Mouse (Mus musculus) ovary, postnatal 36 days (tissue): ENCODE results near the gene Nphp3.

ENCODE experiments used
- DNase-seq: peaks from one replicate; pipeline ENCODE4 v3.0.0; 2022; ENCODE audit warnings: low spot score, mixed read lengths

Gene Nphp3

DNA sequence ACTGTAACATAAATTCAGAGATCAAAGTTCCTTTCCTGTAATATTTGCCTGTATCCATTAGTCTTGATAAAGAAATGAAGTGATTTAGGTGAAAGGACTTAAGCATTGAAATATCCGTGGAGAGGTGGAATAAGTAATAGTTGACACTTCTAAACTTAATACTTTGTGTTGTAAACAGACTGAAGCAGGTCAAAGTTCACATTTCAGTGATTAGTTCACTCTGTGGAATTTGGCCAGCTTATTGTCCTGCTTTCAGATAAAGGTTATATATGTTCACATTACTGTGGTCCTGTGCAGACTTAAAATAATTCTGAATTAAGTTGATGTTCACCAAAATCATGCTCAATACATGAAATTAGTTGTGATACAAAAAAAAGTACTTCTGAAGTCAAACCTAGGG is 62.2 kb downstream of the Nphp3 start:
- no peak for DNase-seq

DNA sequence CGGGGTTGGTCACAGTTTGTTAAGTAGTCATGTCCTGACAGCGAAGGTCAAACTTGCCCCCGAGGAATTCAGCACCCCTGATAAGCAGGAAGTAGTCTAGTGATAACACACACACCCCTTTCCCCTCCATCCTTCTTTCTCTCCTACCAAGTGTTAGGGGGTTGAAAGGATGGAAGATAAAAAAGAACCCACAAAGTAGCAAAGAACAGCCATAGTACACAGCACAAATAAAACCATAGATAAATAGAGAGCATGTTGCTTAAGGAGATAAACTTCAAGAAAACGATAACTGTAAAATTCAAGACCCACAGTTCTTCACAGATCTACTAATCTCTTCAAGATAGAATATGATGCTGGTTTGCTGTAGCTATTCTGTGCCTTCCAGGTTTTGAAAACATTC is 67.9 kb downstream of the Nphp3 start:
- no peak for DNase-seq

DNA sequence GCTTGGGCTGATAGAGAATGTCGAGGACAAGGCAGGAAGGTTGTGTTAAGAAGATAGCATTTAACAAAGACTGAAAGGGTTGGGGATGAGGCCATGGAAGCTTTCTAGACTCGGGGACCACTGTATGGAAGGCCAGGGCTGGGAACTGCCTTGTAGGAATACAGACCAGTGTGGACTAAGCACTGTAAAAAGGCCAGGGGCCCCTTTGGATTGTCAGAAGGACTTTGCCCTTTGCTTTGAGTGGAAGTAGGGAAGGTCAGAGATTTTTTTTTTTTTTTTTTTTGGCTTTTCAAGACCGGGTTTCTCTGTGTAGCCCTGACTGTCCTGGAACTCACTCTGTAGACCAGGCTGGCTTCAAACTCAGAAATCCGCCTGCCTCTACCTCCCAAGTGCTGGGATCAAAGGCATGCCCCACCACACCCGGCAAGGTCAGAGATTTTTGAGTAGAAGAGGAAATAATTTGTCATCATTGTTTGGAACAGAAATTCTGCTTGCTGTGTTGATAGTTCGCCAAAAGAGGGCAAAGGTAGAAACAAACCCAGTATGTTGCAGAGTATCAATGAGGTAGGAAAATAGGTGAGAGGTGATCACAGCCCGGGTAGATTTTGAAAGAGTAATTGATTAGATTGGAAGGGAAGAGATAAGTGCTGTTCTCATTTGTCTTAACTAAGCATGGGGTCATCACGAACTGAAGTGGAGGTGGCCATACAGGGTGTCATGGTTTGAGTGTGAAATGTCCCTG is 68.7 kb downstream of the Nphp3 start:
- no peak for DNase-seq

DNA sequence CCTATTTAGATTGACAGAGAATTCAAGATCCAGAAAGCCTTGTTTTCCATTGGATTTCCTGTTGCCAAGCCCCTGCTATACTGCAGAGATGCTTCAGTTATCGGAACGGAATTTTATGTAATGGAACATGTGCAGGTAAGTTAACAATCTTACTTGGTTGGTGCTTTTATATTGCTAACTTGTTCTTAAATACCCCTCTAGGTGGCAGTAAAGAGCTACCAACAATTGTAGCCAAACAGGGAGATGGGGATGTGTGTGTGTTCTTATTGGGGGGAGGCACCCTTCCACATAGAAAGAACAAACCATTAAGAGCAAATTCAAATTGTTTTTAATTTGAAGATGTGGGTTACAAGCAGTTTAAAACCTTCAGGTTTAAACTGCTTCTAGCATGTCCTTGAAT is 73.5 kb downstream of the Nphp3 start:
- DNase-seq: no peak

DNA sequence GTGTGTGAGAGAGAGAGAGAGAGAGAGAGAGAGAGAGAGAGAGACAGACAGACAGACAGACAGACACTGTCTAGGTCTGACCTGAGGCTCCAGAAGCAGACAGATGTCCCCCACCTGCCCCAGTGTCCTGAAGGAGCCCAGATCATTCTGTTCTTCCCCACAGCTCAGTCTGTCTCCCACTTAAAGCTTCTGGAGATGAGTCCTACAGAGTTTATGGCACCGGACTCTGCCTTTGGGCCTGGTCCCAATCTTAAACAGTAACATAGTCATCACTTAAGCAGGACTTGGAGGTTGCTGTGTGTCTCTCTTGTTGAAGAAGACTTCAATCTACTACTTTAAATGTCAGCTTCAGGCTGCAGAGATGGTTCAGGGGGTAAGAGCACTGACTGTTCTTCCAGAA is 76.4 kb downstream of the Nphp3 start:
- DNase-seq: no peak

DNA sequence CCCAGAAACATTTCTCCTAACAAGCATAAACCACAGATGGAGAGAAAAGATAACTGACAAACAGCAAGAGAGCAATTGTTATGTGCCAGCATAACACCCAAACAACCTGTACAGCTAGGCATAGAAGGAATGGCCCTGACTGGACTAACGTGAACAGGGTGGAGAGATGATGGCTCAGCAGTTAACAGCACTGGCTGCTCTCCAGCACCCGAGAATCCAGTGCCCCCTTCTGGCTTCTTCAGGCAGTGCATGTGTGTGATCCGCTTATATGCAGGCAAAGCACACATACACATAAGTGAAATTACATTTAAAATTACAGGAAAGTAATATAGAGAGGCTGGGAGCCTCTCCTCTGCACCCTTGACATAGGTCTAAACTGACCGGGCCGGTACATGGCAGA is 77.0 kb downstream of the Nphp3 start:
- DNase-seq: peak; percentile 46

DNA sequence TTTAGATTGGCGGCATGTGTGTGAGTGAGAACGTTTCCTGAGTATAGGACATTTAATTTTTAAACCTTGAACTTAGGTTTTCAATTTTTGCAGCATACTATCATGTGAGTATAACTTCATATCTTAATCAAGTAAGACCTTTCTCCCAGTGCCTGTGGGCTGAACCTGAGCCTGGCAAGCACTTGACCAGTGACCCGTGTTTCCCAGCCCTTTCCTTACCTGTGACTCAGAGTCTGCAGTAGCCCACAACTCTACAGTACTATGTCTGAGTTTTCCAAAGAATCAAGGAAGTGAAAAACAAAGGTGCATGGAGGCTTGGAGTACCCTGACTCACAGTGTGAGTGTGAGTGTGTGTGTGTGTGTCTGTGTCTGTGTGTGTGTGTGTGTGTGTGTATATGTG is 77.7 kb downstream of the Nphp3 start:
- DNase-seq: no peak

DNA sequence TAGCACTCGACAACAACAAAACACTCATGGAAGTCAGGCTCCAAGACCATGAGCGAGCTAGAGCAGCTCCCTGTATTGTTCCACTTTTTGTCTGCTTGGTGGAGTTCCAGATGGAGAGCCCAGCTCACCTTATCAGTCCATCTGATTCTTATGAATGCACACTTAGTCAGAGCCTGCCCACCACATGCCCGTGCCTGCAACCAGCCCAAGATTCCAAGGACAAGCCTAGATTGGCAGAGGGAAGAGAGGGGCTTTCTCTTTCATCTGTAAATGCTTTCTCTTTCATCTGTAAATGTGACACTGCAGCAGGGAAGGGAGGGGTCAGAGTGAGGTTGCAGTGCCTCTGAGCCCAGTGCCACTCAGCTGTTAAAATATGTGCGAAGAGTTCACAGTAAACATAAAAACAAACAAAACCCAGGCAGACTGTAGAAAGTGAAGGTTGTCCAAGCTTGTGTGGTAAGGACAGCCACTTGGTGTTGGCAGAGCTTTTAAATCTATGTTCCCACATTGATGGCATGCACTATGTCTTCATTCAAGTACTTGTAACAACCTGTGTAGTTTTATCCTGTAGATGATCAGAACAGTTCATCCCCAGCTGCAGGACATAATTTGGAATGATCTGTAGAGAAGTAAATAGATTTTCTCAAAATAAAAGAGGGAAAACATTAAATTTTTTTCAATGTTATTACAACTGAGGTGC is 83.5 kb downstream of the Nphp3 start:
- no peak for DNase-seq

DNA sequence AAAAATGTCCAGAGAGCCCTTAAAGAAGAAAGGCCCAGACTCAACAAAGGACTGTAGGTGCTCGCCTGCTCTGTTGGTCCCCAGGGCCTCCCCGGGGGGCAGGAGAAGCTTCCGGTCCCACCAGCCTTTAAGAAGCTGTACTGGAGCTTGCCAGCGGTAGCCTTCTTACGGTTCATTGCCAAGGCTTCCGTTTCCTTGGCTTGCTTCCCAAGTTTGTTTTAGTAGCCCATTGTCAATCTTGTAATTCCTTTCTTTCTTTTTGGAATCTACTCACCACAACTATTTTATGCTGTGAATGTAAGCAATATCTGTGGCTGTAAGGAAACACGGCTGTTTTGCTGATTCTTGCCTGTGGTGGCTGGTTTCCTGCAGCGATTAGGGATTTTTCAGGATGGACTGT is 86.2 kb downstream of the Nphp3 start:
- peak; percentile 22 for DNase-seq

DNA sequence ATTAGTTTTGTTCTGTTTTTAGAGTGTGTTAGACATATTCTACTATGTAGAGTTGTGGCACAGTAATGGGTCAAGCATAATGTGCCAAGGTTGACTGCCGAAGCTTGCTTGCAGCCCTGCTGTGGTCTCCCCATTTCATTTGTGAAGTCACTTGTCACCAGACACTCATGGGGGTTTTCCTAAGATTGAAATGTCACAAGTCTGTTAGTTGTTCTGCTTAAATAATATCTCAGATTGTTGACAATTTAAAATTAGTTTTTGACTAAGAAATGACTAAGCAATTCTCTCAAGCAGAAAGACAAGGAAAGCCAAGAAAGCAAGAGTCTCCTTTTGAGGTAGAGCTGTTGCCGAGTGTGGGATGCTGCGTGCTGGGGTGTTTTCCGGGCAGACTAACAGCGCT is 90.6 kb downstream of the Nphp3 start:
- DNase-seq: no peak
